Mouse (Mus musculus): ENCODE measurements around the gene Mfsd12.

Mfsd12 gene

DNA sequence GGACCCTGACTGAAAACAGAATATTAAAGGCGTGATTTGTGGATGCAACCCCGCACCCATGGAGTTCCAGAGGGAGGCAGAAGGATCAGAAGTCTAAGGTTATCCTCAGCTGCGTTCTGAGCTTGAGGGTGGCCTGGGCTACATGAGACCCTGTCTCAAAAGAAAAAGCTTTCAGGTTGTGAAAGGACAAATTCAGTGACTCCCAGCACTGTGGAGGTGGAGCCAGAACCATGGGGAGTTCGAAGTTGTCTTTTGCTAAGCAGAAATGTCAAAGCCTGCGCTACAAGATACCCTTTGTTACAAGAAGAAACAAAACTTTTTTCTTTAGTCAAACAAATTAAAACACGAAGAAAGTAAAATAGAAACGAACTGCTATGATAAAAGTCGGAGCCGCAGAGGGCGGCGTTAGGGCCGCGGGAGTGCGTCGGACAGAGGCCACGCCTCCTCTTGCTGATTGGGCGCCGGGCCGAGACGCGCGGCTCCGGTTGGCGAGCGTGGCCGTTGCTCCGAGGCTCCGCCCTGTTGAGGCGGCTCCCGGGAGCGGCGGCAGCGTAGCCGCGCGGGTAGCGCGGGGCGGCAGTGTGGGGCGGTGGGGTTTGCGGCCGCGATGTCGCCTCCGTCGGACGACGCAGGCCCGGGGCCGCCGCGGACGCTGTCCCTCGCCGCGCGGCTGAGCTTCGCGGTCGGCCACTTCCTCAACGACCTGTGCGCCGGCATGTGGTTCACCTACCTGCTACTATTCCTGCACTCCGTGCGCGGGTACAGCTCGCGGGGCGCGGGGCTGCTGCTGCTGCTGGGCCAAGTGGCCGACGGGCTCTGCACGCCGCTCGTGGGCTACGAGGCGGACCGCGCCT lies at the start of gene Mfsd12:
Mfsd12 (plus strand) TSS at position 501 of the 854 bp plus-strand sequence.
- DNase-seq (ENCODE audit: low spot score), result peak; percentile 88

DNA sequence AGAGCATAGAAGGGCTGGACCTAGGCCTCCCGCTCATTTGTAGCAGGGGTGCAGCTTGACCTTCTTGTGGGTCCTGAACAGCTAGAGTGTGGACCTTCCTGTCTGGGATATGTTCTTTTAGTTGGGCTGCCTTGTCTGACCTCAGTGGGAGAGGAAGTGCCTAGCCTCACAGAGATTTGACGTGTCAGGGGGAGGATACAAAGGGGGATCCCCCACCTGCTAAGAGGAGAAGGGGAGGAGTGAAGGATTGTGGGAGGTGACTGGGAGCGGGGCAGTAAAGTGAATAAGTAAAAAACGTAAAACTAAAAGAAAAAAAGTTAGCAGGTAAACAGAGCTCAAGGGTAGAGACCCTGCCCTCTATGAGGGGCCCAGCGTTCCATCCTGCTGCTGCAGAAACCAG lies 47.7 kb upstream of the Mfsd12 start:
- no peak for DNase-seq (ENCODE audit: low spot score)

DNA sequence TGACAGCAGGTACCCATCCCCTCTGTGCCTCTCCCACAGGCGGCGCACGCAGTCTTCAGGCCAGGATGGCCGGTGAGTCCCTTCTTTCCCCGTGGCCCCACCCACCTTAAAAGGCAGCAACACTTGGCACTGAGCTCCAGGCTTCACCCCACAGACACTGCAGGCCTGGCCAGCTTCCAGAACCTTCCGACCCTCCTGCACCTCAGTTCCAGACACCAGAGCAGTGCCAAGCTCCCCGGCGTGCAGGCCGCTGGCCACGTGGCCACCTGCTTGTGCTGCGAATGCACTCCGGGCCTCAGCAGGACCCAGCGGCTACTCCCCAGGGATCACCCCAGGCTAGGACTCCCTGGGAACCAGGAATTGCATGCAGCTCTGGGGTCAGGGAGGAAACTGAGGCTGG lies 43.7 kb upstream of the Mfsd12 start:
- DNase-seq (ENCODE audit: low spot score), result no peak

DNA sequence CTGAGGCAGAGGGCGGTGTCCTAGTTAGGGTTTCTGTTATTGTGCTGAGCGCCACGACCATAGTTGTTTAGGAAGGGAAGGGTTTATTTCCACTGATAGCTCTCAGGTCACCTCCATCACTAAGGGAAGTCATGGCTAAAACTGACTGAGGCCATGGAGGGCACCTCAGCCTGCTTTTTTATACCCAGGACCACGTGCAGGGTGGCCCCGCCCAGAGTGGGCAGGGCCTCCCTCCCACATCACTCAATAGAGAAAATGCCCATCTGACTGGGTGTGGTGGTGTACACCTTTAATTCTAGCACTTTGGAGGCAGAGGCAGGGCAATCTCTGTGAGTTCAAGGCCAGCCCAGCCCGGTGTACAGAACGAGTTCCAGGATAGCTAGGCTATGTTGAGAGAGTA lies 43.1 kb upstream of the Mfsd12 start:
- no peak for DNase-seq (ENCODE audit: low spot score)

DNA sequence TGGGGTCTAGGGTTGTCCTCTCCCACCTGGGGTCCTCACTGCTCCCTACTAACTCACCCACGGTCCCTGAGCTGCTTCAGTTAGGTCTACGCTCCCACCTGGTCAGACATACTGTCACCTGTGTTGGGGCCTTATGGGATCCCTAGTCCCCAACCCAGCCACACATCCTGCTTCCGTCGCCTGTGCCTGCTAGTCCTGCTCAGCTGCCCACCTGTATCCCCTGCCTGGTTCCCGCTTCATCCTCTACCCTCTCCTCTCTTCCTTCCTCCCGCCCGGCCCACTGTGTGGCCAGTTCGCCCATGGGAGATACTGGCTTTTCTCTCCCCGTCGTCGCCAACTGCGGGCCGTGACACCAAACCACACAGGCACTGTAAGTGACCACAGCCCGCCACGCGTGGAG lies 41.7 kb upstream of the Mfsd12 start:
- no peak for DNase-seq (ENCODE audit: low spot score)

DNA sequence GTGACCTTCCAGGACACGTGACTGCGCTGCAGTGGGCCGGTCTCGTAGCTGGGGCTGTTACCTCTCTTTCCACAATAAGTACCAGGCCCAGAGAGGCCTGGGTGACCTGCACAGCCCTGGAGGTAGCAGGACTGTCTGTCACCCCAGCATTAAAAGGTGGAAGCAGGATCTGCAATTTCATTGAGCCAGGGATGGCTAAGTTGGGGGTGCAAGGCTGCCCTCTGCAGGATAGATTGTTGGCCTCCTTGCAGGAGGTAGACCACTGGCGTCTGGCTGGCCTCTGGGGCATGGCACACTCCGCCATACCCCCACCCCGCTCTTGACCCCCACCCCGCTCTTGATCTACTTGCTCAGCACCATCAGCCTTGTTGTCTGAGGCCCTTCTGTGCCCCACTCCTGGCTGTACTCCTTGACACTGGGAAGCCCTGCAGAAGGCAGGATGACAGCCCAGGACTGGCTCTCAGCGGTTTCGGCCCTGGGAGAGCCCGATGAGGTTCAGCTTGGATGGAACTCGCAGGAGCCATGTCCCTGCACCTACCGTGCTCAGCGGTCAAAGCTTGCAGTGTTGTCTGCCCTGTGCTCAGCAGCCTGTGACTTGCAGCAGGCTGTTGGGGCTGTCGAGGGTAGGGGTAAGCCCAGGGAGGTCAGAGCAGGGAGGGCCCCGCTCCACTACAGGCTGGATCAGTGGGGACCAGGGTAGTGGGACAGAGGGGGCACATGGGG lies 40.8 kb upstream of the Mfsd12 start:
- DNase-seq (ENCODE audit: low spot score), result no peak

DNA sequence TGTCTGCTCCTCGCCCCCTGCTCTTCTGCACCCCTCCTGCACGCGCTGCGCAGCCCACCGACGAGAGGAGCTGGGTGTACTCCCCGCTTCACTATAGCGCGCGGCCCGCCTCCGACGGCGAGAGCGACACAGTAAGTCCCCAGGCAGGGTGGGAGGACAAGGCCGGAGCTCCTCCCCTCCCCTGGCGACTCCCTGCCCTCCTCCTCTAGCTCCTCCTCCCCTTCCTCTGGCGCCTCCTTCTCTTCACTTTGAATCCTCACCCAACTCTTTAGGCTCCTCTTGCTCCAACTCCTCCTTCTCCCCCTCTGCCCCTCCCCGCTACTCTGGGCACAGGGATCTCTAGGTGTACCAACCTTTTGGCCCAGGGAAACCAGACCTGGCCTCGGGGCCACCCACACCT lies 40.0 kb upstream of the Mfsd12 start:
- DNase-seq (ENCODE audit: low spot score), result peak; percentile 43

DNA sequence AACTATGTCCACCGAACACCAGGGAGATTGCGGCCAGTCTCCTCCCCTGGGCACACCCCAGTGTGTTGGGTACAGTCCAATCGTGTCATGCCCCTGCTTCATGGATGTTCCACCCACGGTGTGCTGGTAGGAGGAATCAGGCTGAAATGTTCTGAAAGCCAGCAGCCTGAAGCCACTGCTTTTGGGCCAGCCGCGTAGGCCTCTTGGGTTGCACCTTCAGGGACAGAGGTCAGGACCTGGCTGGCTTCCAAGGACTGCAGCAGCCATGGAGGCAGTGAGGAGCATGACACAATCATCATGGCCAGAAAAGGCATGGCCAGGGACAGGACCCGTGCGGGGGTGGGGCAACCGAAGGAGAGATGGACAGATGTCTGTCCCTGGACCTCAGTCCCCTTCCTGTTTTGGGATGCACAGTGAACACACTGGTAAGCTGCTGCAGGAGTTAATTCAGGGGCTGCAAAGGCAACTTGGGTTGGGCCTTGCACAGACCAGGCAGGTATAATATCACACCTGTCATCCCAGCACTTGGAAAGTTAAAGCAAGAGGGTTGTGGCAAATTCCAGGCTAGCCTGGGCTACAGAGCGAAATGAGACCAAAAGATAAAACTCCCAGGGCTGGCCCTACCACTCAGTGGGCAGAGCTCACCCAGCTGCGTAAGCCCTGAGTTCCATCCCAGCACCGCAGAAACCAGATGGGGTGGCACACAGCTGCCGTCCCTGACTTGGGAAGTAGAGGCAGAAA lies 38.5 kb upstream of the Mfsd12 start:
- DNase-seq (ENCODE audit: low spot score), result peak; percentile 31

DNA sequence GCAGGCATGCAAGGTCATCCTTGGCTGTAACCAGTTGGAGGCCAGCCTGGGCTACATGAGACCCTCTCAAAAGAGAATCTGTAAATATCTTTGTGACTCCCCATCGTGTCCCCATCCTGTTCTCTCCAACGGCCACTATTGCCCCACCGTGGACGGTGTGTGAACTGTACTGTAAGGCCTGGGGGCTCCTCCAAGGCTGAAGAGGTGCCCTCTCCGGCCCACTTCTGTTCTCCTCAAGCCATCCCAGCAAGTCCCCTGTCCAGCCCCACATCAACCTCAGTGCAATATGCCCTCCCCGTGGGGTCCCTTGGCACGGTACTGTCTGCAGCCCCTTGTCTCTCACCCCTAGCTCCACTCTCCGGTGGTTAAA lies 38.0 kb upstream of the Mfsd12 start:
- DNase-seq (ENCODE audit: low spot score), result no peak

DNA sequence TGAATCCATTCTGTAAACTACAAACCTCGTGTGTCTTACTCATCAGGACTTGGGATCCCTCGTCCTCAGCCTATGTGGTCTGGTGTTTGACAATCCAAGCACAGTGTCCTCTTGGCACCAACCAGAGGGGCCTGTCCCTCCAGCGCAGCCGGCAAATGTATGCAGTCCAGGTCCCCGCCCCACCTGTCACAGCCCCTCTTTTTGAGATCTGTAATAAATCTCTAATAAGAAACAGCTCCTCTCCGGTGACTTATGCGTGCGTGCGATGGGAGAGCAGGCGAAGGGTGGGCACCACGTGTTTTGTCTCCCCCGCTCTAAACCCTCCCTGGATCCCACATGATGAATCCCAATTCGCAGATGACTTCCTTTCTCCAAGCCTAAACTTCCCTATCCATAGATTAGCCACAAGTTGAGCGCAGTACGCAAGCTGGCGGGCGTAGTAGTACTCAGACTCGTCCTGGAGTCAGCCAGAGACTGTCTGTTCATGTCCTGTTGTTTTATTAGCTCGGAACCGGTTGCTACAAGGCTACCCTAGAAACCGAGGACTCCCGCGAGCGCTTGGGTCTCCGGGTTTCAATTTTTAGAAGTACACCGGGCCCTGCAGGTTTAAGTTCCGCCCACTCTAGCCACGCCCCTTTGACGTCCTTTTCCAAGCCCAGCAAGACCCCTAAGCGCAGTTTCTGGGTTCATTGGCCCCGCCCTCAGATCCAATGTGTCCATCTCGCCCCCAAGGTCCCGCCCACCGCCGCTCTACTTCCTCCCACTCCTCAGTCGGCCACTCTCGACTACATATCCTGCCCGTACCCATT lies 37.3 kb upstream of the Mfsd12 start:
- DNase-seq (ENCODE audit: low spot score), result peak; percentile 83

DNA sequence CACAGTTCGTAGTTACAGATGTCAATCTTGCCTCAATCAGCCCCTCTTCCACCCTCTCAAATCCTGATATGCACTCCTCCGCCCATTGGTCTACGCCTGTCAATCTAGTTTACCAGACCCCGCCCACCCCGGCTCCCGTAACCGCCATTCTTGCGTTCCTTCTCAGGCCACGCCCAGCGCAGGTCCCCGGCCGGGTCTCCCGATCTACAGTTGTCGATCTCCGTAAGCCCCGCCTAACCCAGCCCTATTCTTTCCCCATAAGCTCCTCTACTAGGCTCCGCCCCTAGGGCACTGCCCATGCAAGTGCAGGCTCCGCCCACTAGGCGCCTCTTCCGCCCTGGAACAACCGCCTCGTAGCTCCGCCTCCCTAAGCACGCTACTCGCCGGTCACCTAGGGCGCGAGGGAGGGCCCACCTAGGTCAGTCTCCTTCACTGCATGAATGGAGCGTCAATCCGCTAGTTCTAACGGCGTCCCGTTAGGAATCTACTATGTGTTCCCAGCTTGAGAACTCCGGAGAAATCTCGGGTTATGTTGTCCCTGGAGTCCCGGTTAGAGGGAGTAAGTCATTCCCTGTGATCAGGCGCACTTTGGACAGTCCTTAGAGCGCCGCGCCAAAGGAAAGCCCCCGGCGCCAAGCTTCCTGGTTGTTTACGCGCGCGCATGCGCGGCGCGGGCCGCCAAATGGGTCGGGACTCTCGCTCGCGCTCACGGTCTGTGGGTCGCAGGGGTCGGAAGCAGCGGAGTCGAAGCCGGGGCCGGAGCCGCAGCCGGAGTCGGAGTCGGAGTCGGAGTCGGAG lies 36.5 kb upstream of the Mfsd12 start, which contains the start of gene Cactin:
Cactin (plus strand) TSS at position 554 of the 798 bp plus-strand sequence.
- DNase-seq (ENCODE audit: low spot score), result peak; percentile 92

DNA sequence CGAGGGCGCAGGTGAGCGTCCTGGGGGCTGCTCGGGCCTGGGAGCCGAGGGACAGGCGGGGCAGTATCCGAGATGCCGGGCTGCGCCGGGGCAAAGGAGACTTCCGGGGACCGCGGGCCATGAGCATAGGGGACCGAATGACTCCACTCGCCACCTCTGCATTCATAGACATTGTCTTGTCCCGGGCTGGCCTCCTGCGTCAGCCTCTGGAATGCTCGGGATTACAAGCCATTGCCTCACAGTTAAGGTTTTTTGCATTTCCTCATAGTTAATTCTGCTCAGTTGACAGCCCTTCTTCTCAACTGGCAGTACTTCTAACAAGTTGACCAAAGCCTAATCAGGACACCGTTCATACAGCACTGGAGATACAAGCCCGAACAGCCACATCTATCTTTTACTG lies 35.9 kb upstream of the Mfsd12 start:
- no peak for DNase-seq (ENCODE audit: low spot score)

DNA sequence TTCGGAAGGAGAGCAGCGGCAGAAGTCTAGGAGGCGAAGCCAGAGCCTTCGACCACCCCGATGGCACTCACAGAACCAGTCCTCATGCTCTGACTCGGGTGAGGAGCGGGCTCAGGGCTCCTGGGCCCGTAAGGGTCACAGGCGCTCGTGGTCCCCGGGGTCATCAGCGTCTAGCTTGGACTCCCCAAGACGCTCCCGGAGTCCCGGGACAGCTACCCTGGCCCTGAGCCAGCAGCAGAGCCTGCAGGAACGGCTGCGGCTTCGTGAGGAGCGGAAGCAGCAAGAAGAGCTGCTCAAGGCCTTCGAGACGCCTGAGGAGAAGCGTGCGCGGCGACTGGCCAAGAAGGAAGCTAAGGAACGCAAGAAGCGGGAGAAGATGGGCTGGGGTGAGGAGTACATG lies 34.8 kb upstream of the Mfsd12 start:
- DNase-seq (ENCODE audit: low spot score), result no peak

DNA sequence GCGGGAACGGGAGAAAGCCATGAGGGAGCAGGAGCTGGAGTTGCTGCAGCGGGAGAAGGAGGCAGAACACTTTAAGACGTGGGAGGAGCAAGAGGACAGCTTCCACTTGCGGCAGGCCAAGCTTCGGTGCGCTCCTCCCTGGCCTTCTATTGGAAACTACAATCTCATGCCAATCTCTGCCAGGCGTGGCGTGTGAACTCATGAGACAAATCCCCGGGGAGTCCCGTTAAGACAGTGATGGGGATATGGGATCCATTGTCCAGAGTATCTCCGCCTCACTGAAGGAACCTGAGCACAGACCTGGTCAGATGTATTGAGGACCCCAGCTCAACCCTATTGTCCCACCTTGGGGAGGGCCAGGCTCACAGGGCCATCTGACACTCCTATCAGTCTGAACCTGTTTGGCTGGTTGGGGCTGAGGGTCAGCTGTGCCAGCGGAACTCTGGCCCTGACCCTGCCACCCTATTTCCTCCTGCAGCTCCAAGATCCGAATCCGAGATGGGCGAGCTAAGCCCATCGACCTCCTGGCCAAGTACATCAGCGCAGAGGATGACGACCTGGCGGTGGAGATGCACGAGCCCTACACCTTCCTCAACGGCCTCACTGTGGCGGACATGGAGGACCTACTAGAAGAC lies 34.0 kb upstream of the Mfsd12 start:
- DNase-seq (ENCODE audit: low spot score), result no peak

DNA sequence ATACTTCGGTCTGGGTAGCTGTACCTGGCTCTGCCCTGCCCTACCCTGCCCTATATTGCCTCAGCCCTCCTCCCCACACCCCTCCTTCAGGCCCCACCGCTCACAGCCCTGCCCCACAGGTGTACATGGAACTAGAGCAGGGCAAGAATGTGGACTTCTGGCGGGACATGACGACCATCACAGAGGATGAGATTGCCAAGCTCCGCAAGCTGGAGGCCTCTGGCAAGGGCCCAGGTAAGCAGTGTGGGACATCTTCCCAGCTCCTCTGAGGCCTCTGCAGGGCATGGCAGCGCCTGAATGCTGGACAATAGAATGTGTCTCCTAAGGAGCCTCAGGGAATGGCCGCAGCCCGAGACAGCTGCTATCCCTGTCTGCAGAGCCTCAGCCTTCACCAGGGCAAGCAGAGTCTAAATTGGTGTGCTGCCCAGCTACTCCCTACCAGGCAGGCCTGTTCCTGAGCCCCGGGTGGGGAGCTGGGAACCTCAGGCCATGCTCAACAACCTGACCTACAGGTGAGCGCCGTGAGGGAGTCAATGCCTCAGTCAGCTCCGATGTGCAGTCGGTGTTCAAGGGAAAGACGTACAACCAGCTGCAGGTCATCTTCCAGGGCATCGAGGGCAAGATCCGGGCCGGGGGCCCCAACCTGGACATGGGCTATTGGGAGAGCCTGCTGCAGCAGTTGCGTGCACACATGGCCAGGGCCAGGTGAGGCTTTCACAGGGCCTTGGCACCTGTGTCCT lies 33.3 kb upstream of the Mfsd12 start:
- no peak for DNase-seq (ENCODE audit: low spot score)

DNA sequence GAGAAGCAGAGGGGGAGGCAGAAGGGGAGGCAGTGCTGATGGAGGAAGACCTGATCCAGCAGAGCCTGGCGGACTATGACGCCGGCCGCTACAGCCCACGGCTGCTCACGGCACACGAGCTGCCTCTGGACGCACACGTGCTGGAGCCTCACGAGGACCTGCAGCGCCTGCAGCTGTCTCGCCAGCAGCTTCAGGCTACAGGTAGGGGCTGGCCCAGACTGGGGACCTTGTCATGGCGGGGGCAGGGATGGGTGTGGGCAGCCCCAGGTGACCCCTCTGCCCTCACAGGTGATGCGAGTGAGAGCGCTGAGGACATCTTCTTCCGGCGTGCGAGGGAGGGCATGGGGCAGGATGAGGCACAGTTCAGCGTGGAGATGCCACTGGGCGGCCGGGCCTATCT lies 32.1 kb upstream of the Mfsd12 start:
- no peak for DNase-seq (ENCODE audit: low spot score)

DNA sequence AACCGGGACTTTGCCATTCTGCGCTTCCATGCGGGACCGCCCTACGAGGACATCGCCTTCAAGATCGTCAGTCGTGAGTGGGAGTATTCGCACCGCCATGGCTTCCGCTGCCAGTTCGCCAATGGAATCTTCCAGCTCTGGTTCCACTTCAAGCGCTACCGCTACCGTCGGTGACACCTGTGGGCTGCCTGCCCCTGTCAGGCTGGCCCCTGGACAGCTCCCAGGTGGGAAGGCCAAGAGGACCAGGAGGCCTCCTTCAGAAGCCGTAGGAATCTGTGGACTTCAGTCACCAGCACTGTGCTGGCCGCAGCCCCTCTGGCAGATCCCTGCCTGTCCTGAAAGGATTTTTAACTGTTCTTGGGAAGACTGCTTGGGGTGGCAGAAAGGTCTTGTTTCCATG lies 31.5 kb upstream of the Mfsd12 start:
- no peak for DNase-seq (ENCODE audit: low spot score)

DNA sequence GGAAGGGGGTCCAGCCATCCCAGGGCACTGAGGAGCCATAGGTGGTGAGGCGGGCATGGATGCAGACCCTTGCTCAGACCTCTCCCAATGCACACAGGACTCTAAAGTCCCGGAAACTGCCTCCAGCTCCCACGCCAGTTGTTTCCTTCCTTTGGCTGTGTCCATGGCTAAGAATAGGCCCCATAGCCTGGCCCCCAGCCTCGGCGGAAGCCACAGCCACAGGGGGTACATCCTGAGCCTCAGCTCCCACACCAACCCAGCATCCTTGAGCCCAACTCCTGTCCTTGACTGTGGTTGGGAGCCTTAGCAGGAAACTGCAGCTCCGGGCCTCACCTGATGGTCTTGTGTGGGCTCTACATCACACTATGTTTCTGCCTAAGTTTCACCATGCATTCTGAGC lies 30.4 kb upstream of the Mfsd12 start:
- no peak for DNase-seq (ENCODE audit: low spot score)

DNA sequence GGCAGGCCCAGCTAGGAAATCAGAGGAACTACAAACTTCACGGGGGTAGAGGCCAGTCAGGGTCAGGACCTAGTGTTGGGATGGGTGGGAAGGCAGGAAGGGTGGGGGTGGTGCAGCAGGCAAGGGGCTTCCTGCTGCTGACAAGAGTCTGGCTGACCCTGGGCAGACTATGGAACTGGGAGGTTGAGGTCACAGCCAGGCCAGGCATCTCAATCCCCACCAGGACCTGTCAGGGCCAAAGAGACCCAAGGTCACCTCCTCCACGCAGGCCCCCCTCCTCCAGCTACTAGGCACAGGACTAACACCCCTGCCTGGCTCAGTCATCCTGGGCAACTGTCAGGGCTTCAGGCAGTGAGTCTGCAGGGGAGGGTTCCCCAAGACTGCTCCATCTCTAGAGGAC lies 29.3 kb upstream of the Mfsd12 start:
- no peak for DNase-seq (ENCODE audit: low spot score)

DNA sequence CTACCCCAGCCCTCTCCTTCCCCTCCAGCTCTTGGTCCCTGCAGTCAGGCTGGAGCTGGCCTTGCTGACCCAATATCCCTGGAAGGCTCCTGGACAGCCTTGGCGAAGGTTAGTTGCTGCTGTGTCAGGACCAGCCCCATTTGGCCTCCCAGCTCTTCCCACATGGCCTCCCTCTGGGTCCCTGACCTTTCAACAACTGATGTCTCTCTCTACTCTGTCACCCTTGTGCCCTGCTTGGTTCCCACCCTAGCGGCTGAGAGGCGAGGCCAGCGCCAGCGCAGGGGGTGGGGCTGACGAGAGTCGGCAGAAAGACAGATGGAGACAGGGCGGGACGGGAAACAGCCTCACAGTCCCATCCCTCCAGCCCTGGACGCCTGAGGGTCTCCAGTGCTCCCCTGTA lies 28.9 kb upstream of the Mfsd12 start, which contains the start of gene Tbxa2r:
Tbxa2r (plus strand) TSS at position 346 of the 400 bp plus-strand sequence.
- DNase-seq (ENCODE audit: low spot score), result no peak

Measured in urinary bladder, postnatal 25 days (tissue).